Comparison of ENCODE assay signal across 31 mouse cellular contexts in genomic region chr7:89607329-89607728, GRCm38 (mm10). TPM values are rescaled to one million over a fixed set of nuclear protein-coding genes. Genes with fewer than 3 reads are reported as not detected.
"Had no signal": no experiment of that assay in that cellular context is flagged by ENCODE, and none has a peak within 500 bp of the region (broad histone marks: within the 10 kb centered on the region; RNA-seq: fewer than 3 reads in every experiment).

No protein-coding gene starts in this region.

- H3K27me3 ChIP-seq: heart, embryonic 12.5 days; heart, embryonic 13.5 days; heart, embryonic 15.5 days; hindbrain, embryonic 12.5 days; hindbrain, embryonic 13.5 days; hindbrain, embryonic 15.5 days; intestine, embryonic 15.5 days; kidney, embryonic 15.5 days had no signal

- H3K4me3 ChIP-seq: heart, embryonic 12.5 days; heart, embryonic 13.5 days; heart, embryonic 15.5 days; hindbrain, embryonic 10.5 days; hindbrain, embryonic 12.5 days; hindbrain, embryonic 13.5 days; hindbrain, embryonic 15.5 days; intestine, embryonic 15.5 days; kidney, embryonic 15.5 days; layer of hippocampus, adult 2 months; left cerebral cortex, adult 2 months had no signal

- H3K4me1 ChIP-seq: heart, embryonic 12.5 days; heart, embryonic 13.5 days; heart, embryonic 15.5 days; hindbrain, embryonic 10.5 days; hindbrain, embryonic 12.5 days; hindbrain, embryonic 13.5 days; hindbrain, embryonic 15.5 days; intestine, embryonic 15.5 days; kidney, embryonic 15.5 days had no signal

- DNase-seq: heart, postnatal 10 days; heart, postnatal 14 days; heart, postnatal 36 days; heart, postnatal 4 days; kidney, adult 11 months; kidney, adult 18-20 months; kidney, adult 2 months; kidney, adult 8-10 months; kidney, adult 9 months; kidney, postnatal 10 days; kidney, postnatal 14 days; kidney, postnatal 25 days; kidney, postnatal 36 days; kidney, postnatal 4 days; layer of hippocampus, adult 9-11 months; layer of hippocampus, postnatal 36 days had no signal

- H3K27ac ChIP-seq: heart, embryonic 13.5 days; heart, embryonic 15.5 days; hindbrain, embryonic 10.5 days; hindbrain, embryonic 12.5 days; hindbrain, embryonic 13.5 days; hindbrain, embryonic 14.5 days; hindbrain, embryonic 15.5 days; hindbrain, postnatal 0 days; intestine, embryonic 15.5 days; kidney, embryonic 15.5 days; kidney, postnatal 0 days; layer of hippocampus, adult 2 months; left cerebral cortex, adult 2 months had no signal

RNA-seq across cellular contexts. Expression of gene Me3, which starts 24.9 kb away (rescaled TPM):
- total RNA-seq: hematopoietic stem cell, adult 5-6 weeks had no signal
